Mouse (Mus musculus) frontal cortex, postnatal 25 days (tissue): ENCODE measurements at regions not wholly inside any gene's neighbourhood (a gene's known extent, or its start where the extent isn't known, plus 50 kb on each side); places are given as distances from the start of the nearest gene placed in this dataset.

ENCODE experiments used
- DNase-seq, 2 experiments: peaks; one replicate each; pipeline ENCODE4 v3.0.0; 2022; ENCODE audit warnings: low spot score in 2 of 2

- DNase-seq = no peak
These were observed 71.4 kb upstream of the Gypa start for GRCm38 (mm10) chr8:80422190-80422589.

- DNase-seq = no peak
These were observed 77.5 kb upstream of the Gypa start for GRCm38 (mm10) chr8:80416121-80416520.

- DNase-seq = no peak
These were observed 93.9 kb upstream of the Gypa start for GRCm38 (mm10) chr8:80399594-80400207.

- no peak for DNase-seq
These were observed 98.6 kb upstream of the Gypa start for GRCm38 (mm10) chr8:80395010-80395409.

GRCm38 (mm10) chr8:80393111-80393510 lies 100.5 kb upstream of the Gypa start:
- no peak for DNase-seq

- no peak for DNase-seq
These were observed 124.4 kb upstream of the Gypa start for GRCm38 (mm10) chr8:80369221-80369620.

- no peak for DNase-seq
These were observed 129.5 kb upstream of the Gypa start for GRCm38 (mm10) chr8:80364059-80364458.

GRCm38 (mm10) chr8:80343299-80343698 lies 150.3 kb upstream of the Gypa start:
- no peak for DNase-seq

GRCm38 (mm10) chr8:80337872-80338271 lies 155.7 kb upstream of the Gypa start:
- DNase-seq = no peak

- DNase-seq = no peak
These were observed 164.9 kb upstream of the Gypa start for GRCm38 (mm10) chr8:80328676-80329075.

- no peak for DNase-seq
These were observed 167.7 kb upstream of the Gypa start for GRCm38 (mm10) chr8:80325859-80326258.

- no peak for DNase-seq
These were observed 168.4 kb upstream of the Gypa start for GRCm38 (mm10) chr8:80325132-80325531.

GRCm38 (mm10) chr8:80318231-80318870 lies 175.2 kb upstream of the Gypa start:
- no peak for DNase-seq

GRCm38 (mm10) chr8:80315371-80315770 lies 178.2 kb upstream of the Gypa start:
- peak in 1 of 2 experiments; percentile 19 for DNase-seq

- no peak for DNase-seq
These were observed 178.8 kb upstream of the Gypa start for GRCm38 (mm10) chr8:80314826-80315225.

- no peak for DNase-seq
These were observed 179.5 kb upstream of the Gypa start for GRCm38 (mm10) chr8:80313883-80314635.

GRCm38 (mm10) chr8:80307761-80308160 lies 185.8 kb upstream of the Gypa start:
- no peak for DNase-seq

- DNase-seq = no peak
These were observed 195.0 kb upstream of the Gypa start for GRCm38 (mm10) chr8:80298596-80298995.

GRCm38 (mm10) chr8:80290311-80290710 lies 203.3 kb upstream of the Gypa start:
- DNase-seq = no peak

GRCm38 (mm10) chr8:80289282-80289681 lies 204.3 kb upstream of the Gypa start:
- no peak for DNase-seq

- no peak for DNase-seq
These were observed 211.2 kb upstream of the Hhip start for GRCm38 (mm10) chr8:80268910-80269460.

- DNase-seq = no peak
These were observed 207.1 kb upstream of the Hhip start for GRCm38 (mm10) chr8:80264915-80265314.
